Mouse (Mus musculus) NIH3T3 (cell line): ENCODE results near the gene Gria1.

Experiments used
- DNase-seq: peaks from one replicate; pipeline ENCODE4 v3.0.0-alpha.2; 2012; ENCODE audit warnings: low read depth

Gene Gria1

DNA sequence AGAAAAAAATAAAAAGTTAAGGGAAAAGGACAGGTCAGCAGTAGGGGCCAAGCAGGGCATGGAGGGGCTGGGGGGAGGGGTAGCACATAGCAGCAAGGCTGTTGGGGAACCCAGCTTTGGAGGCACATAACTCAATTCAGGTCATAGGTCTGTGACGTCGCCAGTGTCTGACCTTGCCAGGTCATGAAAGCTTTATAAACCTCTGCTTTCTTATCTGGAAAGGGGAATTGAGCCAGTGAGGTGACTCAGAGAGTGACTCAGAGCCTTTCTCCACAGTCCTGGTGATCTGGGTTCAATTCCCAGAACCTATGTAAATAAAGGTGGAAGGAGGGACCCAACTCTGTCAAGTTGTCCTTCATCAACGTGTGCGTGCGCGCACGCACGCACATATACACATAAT, 286.2 kb downstream of the Gria1 start:
- DNase-seq, result peak; percentile 52

- DNase-seq, result no peak
Observed at GRCm38 (mm10) chr11:57298263-57298662, 287.1 kb downstream of the Gria1 start.

DNA sequence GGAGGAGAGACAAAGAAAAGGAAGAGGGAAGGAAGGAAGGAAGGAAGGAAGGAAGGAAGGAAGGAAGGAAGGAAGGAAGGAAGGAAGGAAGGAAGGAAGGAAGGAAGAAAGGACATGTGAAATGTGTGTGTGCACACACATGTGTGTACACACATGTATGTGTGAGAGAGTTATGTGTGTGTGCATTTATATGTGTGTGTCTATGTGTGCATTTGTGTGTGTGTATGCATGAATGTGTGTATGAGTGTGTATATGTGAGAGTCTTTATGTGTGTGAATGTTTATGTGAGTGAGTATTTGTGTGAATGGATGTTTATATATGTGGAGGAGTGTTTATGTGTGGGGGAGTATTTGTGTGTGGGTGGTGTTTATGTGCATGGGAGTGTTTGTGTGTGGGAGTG, 287.5 kb downstream of the Gria1 start:
- DNase-seq, result no peak

DNA sequence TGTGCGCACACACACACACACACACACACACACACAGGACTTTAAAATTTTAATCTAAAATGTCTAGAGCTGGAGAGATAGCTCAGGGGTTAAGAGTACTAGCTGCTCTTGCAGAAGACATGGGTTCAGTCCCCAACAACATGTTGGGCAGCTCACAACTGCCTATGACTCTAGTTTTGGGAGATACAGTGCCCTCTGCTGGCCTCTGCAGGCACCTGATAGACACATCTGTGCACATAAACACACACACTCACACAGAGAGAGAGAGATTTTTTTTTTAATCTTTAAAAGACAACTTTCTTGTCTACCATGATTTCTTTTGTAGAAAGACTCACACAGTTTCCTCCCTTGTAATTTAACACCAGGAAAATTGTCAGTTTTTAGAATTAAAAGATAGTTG, 292.4 kb downstream of the Gria1 start:
- DNase-seq, result no peak

GRCm38 (mm10) chr11:57306116-57306515, 294.9 kb downstream of the Gria1 start:
- DNase-seq, result no peak

GRCm38 (mm10) chr11:57306892-57307291, 295.7 kb downstream of the Gria1 start:
- DNase-seq, result no peak

DNA sequence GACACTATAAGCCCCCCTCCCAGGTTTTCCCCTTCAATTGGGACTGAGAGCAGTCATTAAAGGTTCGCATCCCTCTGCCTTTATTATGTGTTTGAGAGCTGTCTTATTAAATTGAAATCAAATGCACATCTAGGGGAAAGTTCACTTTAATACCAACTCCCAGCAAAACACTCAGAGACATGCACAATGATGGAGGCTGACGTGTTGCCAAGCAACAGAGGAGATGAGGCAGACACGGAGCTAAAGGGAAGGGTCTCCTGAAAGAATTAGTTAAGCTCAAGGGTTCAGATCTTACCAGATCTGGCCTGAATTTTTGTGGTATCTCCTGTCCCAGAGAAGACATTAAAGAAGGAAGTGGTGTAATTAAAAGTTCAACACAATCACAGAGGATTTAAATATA, 305.9 kb downstream of the Gria1 start:
- no peak for DNase-seq

GRCm38 (mm10) chr11:57317478-57317877, 306.3 kb downstream of the Gria1 start:
- DNase-seq, result no peak

DNA sequence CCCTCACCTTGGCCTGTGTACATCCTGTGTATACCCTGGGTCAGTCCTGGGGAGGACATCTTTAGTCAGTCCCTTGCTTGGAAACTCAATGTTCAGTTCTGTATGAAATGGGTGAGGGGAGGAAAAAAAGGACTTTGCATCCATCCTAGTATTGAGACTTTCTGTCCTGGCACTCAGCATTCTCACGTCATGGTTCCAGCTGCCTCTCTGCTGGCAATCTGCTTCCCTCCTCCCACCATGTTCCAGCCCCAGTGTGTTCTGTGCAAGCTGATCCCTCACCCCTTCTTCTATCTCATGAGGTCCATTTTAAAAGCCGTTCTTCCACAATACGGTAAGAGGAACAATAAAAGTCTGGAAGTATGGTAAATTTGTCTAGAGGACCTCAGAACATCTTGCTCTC, 308.2 kb downstream of the Gria1 start:
- no peak for DNase-seq

DNA sequence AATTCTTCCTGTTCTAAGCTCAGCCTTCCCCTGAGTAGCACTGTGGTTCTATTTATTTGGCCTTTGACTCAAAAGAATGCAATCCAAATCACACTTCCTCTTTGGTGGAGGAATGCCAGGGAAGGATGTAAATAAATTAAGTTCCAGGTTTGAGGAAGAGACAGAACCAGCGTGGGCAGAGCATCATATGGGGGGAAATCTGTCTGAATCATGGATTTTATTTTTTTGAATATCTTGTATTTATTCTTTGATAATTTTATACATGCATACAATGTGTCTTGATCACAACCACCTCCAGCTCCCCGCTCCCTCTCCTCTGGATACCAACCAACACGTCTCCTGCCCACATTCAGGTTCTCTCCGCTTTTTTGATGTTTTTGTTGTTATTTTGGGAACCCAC, 312.9 kb downstream of the Gria1 start:
- DNase-seq, result no peak
